Mouse (Mus musculus) adrenal gland, adult 8-10 months (tissue): ENCODE measurements around the gene Ctrc. TPM values are rescaled to one million over a fixed set of nuclear protein-coding genes. Genes with fewer than 3 reads are reported as not detected.

ENCODE experiments used
- DNase-seq: peaks from one replicate; pipeline ENCODE4 v3.0.0; 2022
- total RNA-seq, 4 experiments: library from RNA; stranded (reverse); gene quantifications; 2 replicates each; pipeline ENCODE4 v1.2.4; 2022

The Ctrc gene
- total RNA-seq, 4 experiments from 2014 or later = not detected

DNA sequence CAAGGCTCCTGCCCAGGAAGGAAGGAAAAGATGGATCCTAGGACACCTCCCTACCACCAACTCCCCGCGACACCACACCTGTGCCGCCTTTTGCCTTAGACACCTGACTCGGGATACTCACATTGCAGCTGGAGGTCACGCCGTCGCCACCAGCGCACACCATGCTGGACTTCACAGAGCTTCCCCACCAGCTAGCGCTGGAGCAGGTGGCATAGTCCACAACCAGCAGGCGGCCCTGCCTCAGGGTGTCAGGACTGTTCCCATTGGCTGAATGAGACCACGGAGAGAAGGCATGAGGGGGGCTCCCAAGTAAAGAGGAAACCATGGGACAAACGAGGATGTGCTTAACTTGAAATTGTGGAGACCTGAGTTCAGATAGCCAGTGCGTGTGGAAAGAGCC is 27.3 kb downstream of the Ctrc start:
- DNase-seq = no peak

GRCm38 (mm10) chr4:141817706-141818105 is 28.5 kb downstream of the Ctrc start:
- DNase-seq = no peak

DNA sequence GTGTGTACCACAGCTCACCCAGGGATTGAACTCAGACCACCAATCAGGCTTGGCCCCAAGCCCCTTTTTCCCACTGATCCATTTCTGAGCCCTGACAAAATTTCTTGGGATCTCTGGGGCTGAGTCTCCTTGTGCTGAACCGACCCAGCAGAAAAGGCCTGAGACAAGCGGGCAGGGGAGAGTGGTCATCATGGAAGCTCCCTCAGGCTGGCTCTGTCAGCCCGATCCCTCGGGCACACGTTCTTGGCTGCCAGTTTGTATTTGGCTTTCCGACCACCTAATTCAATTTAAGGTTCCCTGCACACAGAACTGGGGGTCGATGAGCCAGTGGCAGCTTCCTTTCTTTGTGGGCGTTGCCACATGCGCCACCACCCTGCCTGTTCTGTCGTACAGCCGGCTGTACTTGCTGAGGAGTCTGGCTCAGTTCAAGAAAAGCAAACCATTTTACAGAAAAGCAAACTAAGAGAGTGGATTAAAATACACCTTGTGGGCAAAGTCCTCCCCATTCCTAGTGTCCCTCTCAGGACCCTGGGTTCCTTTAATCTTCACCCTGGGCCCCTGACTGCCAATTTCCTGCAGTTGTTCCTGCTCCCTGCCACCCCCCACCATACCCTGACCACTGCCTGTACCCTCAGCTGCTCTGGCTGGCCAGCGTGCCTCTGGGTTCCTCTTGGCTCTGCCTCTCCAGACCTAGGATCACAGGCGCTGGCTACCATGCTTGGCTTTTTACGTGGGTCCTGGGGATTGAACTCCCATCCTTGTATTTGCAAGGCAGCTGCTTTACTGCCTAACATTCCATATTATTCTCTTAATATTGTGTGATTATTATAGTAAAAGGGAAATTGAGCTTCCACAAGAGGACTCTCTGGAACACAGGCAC is 29.1 kb downstream of the Ctrc start:
- DNase-seq = no peak

GRCm38 (mm10) chr4:141816267-141816666 is 29.9 kb downstream of the Ctrc start:
- DNase-seq = no peak

- DNase-seq = no peak
These were observed 34.8 kb downstream of the Ctrc start for GRCm38 (mm10) chr4:141811375-141811774.

DNA sequence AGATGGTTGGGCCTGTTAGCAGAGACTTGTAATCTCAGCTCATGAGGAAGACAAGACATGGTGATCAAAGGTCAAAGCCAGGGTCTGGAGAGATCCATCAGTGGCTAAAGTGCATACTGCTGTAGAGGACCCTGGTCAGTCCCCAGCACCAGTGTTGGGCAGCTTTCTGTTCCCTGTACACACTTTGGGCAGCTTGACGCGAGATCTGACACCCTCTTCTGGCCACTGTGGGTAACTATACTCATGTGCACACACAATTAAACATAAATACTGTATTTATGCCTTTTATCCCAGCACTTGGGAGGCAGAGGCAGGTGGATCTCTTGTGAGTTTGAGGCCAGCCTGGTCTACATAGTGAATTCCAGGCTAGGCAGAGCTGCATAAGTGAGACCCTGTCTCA is 35.2 kb downstream of the Ctrc start:
- no peak for DNase-seq

GRCm38 (mm10) chr4:141809850-141810464 is 36.2 kb downstream of the Ctrc start:
- no peak for DNase-seq

- no peak for DNase-seq
These were observed 40.3 kb downstream of the Ctrc start for GRCm38 (mm10) chr4:141805886-141806285.

DNA sequence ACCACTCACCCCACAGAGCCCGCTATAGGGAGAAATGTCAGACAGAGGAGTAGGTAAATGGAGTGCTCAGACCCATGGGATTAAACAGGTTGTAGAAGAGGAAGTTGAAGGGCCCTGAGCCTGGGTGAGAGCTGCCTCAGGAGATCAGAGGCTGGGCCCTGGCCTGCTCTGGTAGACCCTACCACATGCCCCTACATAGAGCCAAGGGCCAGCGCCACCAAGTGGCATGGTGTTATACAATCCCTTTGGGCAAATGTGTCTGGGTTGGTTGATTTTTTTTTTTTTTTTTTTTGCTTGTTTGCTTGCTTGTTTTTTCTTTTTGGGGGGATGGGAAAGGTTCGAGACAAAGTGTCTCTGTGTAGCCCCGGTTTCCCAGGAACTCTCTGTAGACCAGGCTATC is 42.1 kb downstream of the Ctrc start:
- DNase-seq = no peak

DNA sequence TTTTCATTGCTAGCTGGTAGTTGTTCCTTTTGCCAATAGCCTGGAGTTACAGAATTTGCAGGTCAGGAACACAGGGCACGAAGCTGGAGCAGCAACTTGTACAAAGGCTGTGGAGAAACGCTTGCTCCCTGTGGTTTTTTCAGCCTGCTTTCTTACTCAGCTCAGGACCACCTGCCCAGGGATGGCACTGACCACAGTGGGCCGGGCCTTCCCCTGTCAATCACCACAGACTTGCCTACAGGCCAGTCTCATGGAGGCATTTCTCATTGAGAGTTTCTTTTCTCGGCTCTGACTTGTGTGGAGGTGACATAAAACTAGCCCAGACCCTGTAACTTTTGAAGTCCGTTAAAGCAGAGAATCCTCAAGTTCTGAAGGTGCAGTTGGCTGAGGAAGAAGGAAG is 48.6 kb downstream of the Ctrc start:
- no peak for DNase-seq

DNA sequence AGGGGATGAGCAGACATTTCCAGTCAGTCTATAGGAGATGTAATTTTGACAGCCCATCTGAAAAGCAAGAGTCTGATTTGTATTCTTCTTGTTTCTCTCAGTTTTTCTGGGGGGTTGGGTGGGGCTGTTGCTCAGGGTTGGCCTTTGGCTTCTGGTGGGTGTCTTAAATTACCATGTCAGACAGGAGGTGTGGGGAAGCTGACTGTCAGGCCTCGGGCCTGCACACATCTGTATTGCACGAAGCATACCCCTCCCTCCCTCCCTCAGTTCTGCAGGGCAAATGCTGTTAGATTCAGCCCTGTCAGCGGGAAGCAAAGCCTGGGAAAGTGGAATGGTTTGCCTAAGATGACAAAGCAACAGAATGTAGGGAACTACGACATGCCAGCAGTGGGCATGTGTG is 49.2 kb downstream of the Ctrc start:
- no peak for DNase-seq

GRCm38 (mm10) chr4:141796356-141796755 is 49.8 kb downstream of the Ctrc start:
- no peak for DNase-seq

DNA sequence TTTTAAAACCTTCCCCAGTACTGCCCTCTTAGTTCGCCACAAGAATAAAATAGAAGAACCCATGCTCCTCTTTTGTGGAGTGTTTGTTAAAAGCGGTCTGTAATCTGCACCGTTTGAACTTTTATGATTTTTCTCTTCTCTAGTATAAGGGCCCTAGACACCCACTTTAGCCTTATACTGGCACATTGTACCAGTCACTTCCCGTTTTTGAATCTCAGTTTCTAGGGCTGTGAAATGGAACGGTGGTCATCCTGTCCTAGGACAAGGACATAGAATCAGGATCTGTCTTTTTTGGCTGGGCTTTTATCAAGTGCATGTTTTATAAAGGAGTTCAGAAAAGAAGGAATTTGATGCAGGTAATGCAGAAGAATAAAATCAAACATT is 52.0 kb downstream of the Ctrc start:
- no peak for DNase-seq

DNA sequence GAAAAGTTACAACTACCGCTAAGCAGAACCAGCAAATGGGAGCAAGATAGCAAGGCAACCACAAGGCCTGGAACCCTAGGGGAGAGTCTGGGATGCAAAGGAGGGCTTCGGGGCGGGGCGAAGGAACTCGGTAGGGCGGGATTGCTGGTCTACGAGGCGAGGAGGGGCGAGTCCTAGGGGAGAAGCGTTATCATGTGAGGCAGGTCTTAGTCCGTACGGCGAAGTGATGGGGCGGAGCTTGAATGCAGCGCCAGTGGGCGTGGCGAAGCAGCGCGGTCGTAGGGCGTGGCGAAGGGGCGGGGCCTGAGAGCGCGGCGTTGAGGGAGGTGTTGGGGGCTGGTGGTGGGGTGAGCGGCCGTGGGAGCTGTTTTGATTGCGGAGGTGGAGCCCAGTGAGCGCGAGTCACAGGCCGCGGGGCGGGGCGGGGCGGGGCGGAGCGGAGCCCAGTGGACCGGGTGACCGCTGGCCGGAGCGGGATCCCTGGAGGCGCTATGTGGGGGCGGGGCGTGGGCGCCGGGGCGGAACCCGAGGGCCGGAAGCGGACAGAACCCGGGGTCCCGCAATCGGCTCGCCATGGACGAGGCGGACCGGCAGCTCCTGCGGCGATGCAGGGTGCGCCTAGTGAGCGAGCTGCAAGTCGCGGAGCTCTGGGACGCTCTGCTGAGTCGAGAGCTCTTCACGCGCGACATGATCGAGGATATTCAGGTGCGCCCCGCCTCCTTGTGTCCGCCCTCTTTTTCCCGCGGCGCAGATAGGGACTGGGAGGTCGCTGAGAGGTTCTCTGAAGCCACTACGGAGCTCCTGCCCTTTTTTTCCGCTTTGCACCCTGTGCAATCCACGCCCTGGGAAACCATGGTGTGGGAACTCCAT is 52.6 kb downstream of the Ctrc start, which contains the start of gene Casp9:
Gene Casp9, plus strand, starts transcription at position 331 of the 870 bp plus-strand sequence.
- peak; percentile 98 for DNase-seq

DNA sequence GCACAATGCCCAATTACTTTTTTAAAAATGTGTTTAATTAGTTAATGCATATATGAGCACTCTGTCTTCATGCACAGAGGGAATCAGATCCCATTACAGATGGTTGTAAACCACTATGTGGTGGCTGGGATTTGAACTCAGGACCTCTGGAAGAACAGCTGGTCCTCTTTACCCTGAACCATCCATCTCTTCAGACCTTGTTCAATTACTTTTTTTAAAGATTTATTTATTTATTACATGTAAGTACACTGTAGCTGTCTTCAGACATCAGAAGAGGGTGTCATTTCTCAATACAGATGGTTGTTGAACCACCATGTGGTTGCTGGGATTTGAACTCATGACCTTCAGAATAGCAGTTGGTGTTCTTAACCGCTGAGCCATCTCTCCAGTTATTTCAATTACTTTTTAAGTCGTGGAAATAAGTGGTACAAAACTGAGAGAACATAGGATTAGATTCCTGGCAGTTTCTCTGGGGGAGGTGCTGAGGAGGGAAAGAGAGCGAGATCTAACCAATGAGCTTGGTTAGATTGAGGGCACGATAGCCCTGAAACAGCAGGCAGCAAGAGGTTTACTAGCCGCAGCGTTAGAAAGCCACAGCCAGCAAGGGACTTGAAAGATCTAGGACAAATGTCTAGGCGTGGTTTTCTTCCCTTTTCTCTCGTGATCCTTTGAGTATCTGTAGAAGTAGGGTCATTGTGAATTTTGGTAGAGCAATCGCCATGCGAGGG is 53.4 kb downstream of the Ctrc start:
- DNase-seq = no peak

- no peak for DNase-seq
These were observed 54.2 kb downstream of the Ctrc start for GRCm38 (mm10) chr4:141791951-141792350.

DNA sequence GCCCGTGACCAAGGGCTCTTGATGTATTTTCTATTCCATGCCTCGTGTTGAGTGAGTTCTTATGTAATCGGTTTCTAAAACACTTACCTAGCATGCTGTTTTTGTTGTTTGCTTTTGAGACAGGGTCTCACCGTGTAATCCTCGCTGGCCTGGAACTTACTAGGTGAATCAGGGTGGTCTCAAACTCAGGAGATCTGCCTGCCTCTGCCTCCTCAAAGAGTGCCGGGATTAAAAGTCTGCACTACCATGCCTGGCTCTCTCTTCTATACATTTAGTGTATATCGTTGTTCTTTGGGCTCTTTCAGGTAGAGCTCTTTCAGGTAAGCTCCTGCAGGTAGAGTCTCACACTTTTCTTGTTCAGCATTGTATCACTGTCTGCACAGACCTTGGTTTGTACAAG is 54.7 kb downstream of the Ctrc start:
- DNase-seq = no peak

GRCm38 (mm10) chr4:141790524-141790990 is 55.6 kb downstream of the Ctrc start, which contains the start of gene Dnajc16:
Gene Dnajc16, minus strand, starts transcription at chr4:141790931.
- peak; percentile 98 for DNase-seq

- no peak for DNase-seq
These were observed 56.5 kb downstream of the Ctrc start for GRCm38 (mm10) chr4:141789564-141790218.

- no peak for DNase-seq
These were observed 58.7 kb downstream of the Ctrc start for GRCm38 (mm10) chr4:141787462-141787861.

DNA sequence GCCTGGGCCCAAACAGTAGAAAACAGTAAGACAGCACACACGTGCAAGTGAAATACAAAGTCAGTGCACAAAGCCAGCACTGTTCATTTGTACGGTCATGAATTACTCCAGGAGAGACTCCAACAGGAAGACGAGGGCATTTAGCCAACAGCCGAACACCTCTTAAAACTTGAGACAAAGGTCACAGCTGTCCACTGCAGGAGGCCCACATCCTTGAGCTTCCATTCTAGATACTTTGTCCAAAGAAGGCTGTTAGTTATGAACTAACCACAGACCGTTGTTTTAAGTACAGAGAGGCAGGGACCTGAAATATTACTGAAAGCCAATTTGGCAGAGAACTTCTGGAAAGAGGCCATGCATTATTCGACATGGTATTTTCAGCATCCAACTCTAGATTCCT is 59.1 kb downstream of the Ctrc start:
- DNase-seq = no peak

DNA sequence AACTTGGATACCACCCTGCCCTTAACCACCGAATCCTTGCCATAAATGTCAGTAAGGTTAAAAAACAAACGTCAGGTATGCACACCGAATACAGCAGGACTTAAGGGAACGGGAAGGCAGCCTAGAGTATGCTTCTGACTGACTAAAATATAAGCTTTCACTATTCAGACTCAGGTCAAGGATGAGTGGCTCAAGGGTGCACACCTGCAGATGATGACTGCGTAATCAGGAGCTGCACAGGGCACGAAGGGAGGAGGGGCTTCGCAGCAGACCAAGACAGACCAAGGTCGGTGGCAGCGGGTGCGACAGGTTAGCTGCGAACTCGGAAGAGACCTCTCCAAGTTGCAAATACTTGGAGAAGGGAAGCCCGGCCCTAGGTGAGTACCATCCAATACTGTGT is 60.0 kb downstream of the Ctrc start:
- no peak for DNase-seq
